Mouse (Mus musculus) liver, embryonic 16.5 days (tissue): ENCODE data around the gene Cwc25. TPM values are rescaled to one million over a fixed set of nuclear protein-coding genes. Genes with fewer than 3 reads are reported as not detected.

Source experiments
- ATAC-seq: fragments of 200-750 bp; cut with Nextera tagmentation; 2 replicates; pipeline ENCODE4 v1.8.0; 2017; ENCODE audit warnings: low read depth, mild to moderate bottlenecking, moderate number of reproducible peaks, moderate library complexity
- H3K27ac ChIP-seq: fragments of 300-500 bp; sonication (generic); 2 replicates; pipeline ENCODE4 v1.5.1; 2014; ENCODE audit warnings: mild to moderate bottlenecking, low read length
- H3K27me3 ChIP-seq: fragments of 300-500 bp; sonication (generic); 2 replicates; pipeline ENCODE4 v1.6.1; 2014; ENCODE audit warnings: low read depth, low read length, mixed read lengths; ENCODE audit not compliant: control insufficient read depth, insufficient read depth
- H3K36me3 ChIP-seq: fragments of 300-500 bp; sonication (generic); 2 replicates; pipeline ENCODE4 v1.6.1; 2014; ENCODE audit warnings: mild to moderate bottlenecking; ENCODE audit not compliant: control insufficient read depth, insufficient read depth
- H3K4me1 ChIP-seq: fragments of 300-500 bp; sonication (generic); 2 replicates; pipeline ENCODE4 v1.6.1; 2014; ENCODE audit warnings: low read depth, low read length, mixed read lengths; ENCODE audit not compliant: control insufficient read depth
- H3K4me2 ChIP-seq: fragments of 300-500 bp; sonication (generic); 2 replicates; pipeline ENCODE4 v1.6.1; 2014; ENCODE audit warnings: low read depth, low read length, mixed read lengths
- H3K4me3 ChIP-seq: fragments of 300-500 bp; sonication (generic); 2 replicates; pipeline ENCODE4 v1.5.1; 2014; ENCODE audit warnings: low read depth, mild to moderate bottlenecking, low read length
- H3K9ac ChIP-seq: fragments of 300-500 bp; sonication (generic); 2 replicates; pipeline ENCODE4 v1.6.1; 2014; ENCODE audit warnings: low read depth, low read length
- H3K9me3 ChIP-seq: fragments of 300-500 bp; sonication (generic); replicated peaks from 2 replicates; pipeline ENCODE4 v1.6.1; 2016; ENCODE audit warnings: low read length; ENCODE audit not compliant: control insufficient read depth
- whole genome bisulfite sequencing: fragments of 180-500 bp; shearing (Covaris S2); extraction: QIAGEN DNeasy Blood & Tissue Kit; methylation state at CpG from one replicate; pipeline ENCODE4 v1.1.7; 2014; ENCODE audit not compliant: insufficient replicate concordance; 5-methylcytosine and 5-hydroxymethylcytosine counted together
- polyA plus RNA-seq: library from polyadenylated mRNA; unstranded; fragments of >200 nt; fragmentation: Nextera tagmentation; extraction: Ambion mirVana; gene quantifications from 2 replicates; pipeline ENCODE4 v1.2.1, GENCODE M21; 2015

The Cwc25 gene
- polyA plus RNA-seq, 1 experiment from 2014 or later = 5.4 TPM

DNA sequence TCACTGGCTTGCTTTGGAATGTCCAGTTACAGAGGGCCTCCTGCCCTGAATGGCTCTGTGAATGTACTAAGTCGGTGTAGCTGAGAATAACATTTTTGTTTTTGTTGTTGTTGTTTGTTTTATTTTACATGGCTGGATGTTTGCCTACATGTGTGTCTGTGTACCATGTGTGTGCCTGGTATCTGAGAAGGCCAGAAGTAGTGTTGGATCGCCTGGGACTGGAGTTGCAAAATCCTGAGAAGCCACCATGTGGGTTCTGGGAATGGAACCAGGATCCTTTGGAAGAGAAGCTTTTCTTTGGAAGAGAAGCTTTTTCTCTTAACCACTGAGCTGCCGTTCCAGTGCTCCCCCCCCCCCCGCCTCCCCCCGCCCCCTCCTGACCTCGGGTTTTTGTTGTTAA lies 36.1 kb upstream of the Cwc25 start:
- Histone ChIP-seq H3K27ac (no peak overlapping the region), H3K9ac (no peak overlapping the region), H3K9me3 (no peaks in the 10 kb centered on the region), H3K4me3 (no peak overlapping the region), H3K27me3 (peaks cover 2% of the 10 kb centered on the region; the same call in 1 of the 2 replicates), H3K36me3 (no peaks in the 10 kb centered on the region), H3K4me2 (no peak overlapping the region), H3K4me1 (peaks cover 25% of the 10 kb centered on the region)
- no peak for ATAC-seq
- WGBS = 50% methylated on average over 6 of the region's 6 CpGs

GRCm38 (mm10) chr11:97802194-97802470 lies 35.8 kb upstream of the Cwc25 start:
- Histone ChIP-seq H3K4me3 (no peak overlapping the region), H3K36me3 (no peaks in the 10 kb centered on the region), H3K4me2 (no peak overlapping the region), H3K9me3 (no peaks in the 10 kb centered on the region), H3K4me1 (peaks cover 25% of the 10 kb centered on the region), H3K9ac (no peak overlapping the region), H3K27ac (peak overlapping the region; percentile 16; the same call in 1 of the 2 replicates), H3K27me3 (peaks cover 2% of the 10 kb centered on the region; the same call in 1 of the 2 replicates)
- no peak for ATAC-seq
- WGBS = 20% methylated on average over 1 of the region's 1 CpGs

DNA sequence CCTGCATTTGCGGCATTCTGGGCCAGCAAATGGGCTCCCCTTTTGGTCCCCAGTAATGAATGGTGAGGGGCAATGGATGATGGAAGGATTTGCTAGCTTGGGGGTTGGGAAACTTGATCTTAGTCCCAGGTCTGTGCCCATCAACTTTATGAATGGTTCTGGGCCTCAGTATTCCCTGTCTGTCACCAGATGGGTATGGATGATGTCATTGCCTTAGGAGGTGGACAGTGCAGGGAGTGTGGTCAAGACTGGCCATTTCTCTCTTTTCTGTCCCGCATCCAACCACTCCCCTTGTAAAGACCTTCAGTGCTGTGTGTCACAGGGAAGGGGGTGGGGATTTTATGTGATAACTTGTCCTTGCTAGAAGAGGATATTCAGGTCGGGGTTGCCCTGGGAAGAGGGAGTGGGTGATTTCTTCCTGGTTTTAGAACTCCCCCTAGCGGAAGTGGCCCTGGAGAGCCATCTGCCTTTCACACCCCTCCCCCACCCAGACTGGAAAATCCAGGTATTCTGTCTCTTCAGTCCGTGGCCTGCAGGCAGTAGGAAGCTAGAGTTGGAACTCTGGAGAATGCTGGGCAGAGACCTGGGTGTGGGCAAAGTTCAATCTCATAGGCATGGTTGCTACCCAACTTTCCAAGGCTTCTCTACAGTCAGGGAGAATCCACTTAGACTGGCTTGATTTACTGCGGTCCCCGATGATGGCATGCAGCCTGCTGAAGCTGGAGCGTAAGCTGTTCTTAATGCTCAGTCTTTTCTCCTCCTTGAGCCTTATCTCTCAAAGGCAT lies 35.2 kb upstream of the Cwc25 start:
- 36% methylated on average over 8 of the region's 8 CpGs for WGBS
- H3K4me1 ChIP-seq = peaks cover 25% of the 10 kb centered on the region
- H3K9ac ChIP-seq = no peak overlapping the region

GRCm38 (mm10) chr11:97800691-97801408 lies 34.5 kb upstream of the Cwc25 start:
- peak overlapping the region; percentile 77 for H3K4me3 ChIP-seq
- 9% methylated on average over 17 of the region's 17 CpGs for WGBS
- peak overlapping the region; percentile 89 for H3K4me2 ChIP-seq
- H3K4me1 ChIP-seq = peaks cover 20% of the 10 kb centered on the region
- peaks cover 2% of the 10 kb centered on the region; the same call in 1 of the 2 replicates for H3K27me3 ChIP-seq
- H3K36me3 ChIP-seq = no peaks in the 10 kb centered on the region
- H3K9me3 ChIP-seq = no peaks in the 10 kb centered on the region
- peak overlapping the region; percentile 74 for H3K9ac ChIP-seq
- no peak for ATAC-seq
- H3K27ac ChIP-seq = peak overlapping the region; percentile 86

More for the DNA sequence above, 35.2 kb upstream of the Cwc25 start:
- peak overlapping the region; percentile 77 for H3K4me3 ChIP-seq
- peak overlapping the region; percentile 31; the same call in 1 of the 2 replicates for H3K27ac ChIP-seq
- no peak for ATAC-seq
- peak overlapping the region; percentile 89 for H3K4me2 ChIP-seq
- peaks cover 2% of the 10 kb centered on the region; the same call in 1 of the 2 replicates for H3K27me3 ChIP-seq
- no peaks in the 10 kb centered on the region for H3K36me3 ChIP-seq
- no peaks in the 10 kb centered on the region for H3K9me3 ChIP-seq

- H3K9ac ChIP-seq = peak overlapping the region; percentile 74
- H3K4me1 ChIP-seq = peaks cover 16% of the 10 kb centered on the region
- WGBS = under 1% methylated on average over 39 of the region's 43 CpGs
- H3K36me3 ChIP-seq = no peaks in the 10 kb centered on the region
- peaks cover 2% of the 10 kb centered on the region; the same call in 1 of the 2 replicates for H3K27me3 ChIP-seq
- ATAC-seq = peak; percentile 63
- H3K27ac ChIP-seq = peak overlapping the region; percentile 86
- peak overlapping the region; percentile 89 for H3K4me2 ChIP-seq
- H3K4me3 ChIP-seq = peak overlapping the region; percentile 77
- no peaks in the 10 kb centered on the region for H3K9me3 ChIP-seq
These were observed 33.8 kb upstream of the Cwc25 start for GRCm38 (mm10) chr11:97799994-97800690.

- peak; percentile 80 for ATAC-seq
- Histone ChIP-seq H3K9me3 (no peaks in the 10 kb centered on the region), H3K27me3 (peaks cover 2% of the 10 kb centered on the region; the same call in 1 of the 2 replicates), H3K4me1 (peaks cover 9% of the 10 kb centered on the region), H3K4me3 (peak overlapping the region; percentile 77), H3K4me2 (peak overlapping the region; percentile 89), H3K36me3 (no peaks in the 10 kb centered on the region), H3K27ac (peak overlapping the region; percentile 86), H3K9ac (peak overlapping the region; percentile 74)
- under 1% methylated on average over 71 of the region's 71 CpGs for WGBS
These were observed 33.0 kb upstream of the Cwc25 start for GRCm38 (mm10) chr11:97799146-97799993.

DNA sequence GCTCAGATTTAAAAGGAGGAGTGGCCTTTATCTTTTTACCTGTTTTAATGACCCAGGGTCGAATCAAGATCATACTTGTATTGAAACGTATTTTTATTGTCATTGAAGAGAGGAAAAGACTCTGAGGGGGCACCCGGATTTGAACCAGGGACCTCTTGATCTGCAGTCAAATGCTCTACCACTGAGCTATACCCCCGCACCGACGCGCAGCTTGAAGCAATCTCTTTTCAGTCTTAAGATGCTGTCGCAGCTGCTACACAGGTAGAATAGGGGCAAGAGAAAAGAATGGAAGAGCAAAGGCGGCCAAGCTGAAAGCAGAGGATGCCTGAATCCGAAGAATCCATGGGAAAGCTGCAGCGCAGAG lies 32.4 kb upstream of the Cwc25 start, which contains the start of gene Lasp1:
Gene Lasp1, plus strand, starts transcription at position 219 of the 364 bp plus-strand sequence.
- Histone ChIP-seq H3K9me3 (no peaks in the 10 kb centered on the region), H3K9ac (peak within 1 kb of the TSS; percentile 74), H3K27ac (peak within 1 kb of the TSS; percentile 86), H3K4me3 (peak within 1 kb of the TSS; percentile 77), H3K4me2 (peak within 1 kb of the TSS; percentile 89), H3K4me1 (peaks cover 3% of the 10 kb centered on the region), H3K27me3 (peaks cover 2% of the 10 kb centered on the region; the same call in 1 of the 2 replicates), H3K36me3 (no peaks in the 10 kb centered on the region)
- peak; percentile 40 for ATAC-seq
- WGBS = 0% methylated on average over 11 of the region's 11 CpGs

GRCm38 (mm10) chr11:97798083-97798435 lies 31.7 kb upstream of the Cwc25 start:
- ATAC-seq = no peak
- Histone ChIP-seq H3K27me3 (peaks cover 2% of the 10 kb centered on the region; the same call in 1 of the 2 replicates), H3K4me3 (no peak overlapping the region), H3K9ac (no peak overlapping the region), H3K9me3 (no peaks in the 10 kb centered on the region), H3K4me1 (peaks cover 3% of the 10 kb centered on the region), H3K27ac (no peak overlapping the region), H3K36me3 (no peaks in the 10 kb centered on the region), H3K4me2 (peak overlapping the region; percentile 89; the same call in 1 of the 2 replicates)
- 42% methylated on average over 8 of the region's 8 CpGs for WGBS
